Mouse (Mus musculus): ENCODE data around the gene Tmem8b. TPM values are rescaled to one million over a fixed set of nuclear protein-coding genes. Genes with fewer than 3 reads are reported as not detected.

Tmem8b gene
- polyA plus RNA-seq, 2 experiments, result 0.05 to 0.22 TPM

- peaks cover 26% of the 10 kb centered on the region for H3K27me3 ChIP-seq (ENCODE audit: control insufficient read depth, insufficient read depth, low read length)
- DNase-seq (ENCODE audit: low read depth in 3 of 3, low spot score in 3 of 3), result no peak
Observed at GRCm38 (mm10) chr4:43633736-43634135, 35.0 kb upstream of the Tmem8b start.

DNA sequence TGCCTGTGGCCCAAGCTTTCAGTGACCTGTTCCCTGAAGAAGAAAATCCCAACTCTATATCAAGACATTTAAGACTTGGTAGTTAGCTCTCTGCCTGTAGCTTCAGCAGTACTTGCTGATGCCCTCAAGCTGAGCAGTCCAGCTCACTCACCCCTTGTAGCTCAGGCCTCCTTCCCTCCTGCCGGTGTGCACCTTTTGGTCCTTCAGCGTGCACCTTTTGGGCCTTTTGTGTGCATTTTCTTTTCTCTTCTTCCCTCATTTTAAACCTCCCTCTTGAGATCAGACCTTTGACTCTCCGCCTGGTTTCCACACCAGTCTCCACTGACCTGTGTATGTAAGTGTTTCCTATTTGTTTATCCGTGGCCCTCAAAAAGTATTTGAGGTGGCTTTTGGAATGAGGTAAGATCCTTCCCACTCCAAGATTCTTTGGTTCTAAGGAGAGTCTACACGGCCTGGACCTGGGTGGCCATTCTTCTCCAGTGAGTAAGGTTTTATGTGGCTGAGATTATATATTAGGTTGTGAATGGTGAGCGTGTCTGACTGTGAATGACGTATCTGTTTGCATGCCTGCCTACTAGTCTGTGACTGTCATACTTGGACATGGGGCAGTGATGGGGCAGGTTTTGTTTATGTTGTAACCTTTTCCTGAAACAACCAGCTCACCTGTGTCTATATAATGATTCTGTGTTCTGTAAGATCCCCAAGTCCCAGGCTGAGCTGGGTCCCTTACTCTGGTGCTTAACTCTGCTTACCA, 34.0 kb upstream of the Tmem8b start:
- TF ChIP-seq CTCF (IDR thresholded peaks at IDR 0.05; ENCODE audit: low read depth), result no peak
- no peak for TF ChIP-seq EP300 (IDR thresholded peaks at IDR 0.05; ENCODE audit: low read depth)
- Histone ChIP-seq H3K36me3 (replicated peaks; ENCODE audit: control insufficient read depth, insufficient read depth, low read depth) (no peaks in the 10 kb centered on the region), H3K27me3 (ENCODE audit: control insufficient read depth, insufficient read depth, low read length) (peaks cover 26% of the 10 kb centered on the region), H3K4me2 (ENCODE audit: low read depth) (no peak overlapping the region), H3K9me3 (ENCODE audit: control insufficient read depth, low read length) (no peaks in the 10 kb centered on the region), H3K4me3 (ENCODE audit: insufficient read depth in 1 of 2, low read depth in 2 of 2, low read length in 2 of 2) (no peak overlapping the region), H3K4me1 (replicated peaks; ENCODE audit: control insufficient read depth in 2 of 2, insufficient read depth in 2 of 2, low read length in 1 of 2) (peaks cover 0 to 3% of the 10 kb centered on the region in 2 experiments; a peak in 1 of 4 replicates), H3K9ac (replicated peaks) (no peak overlapping the region), H3K27ac (no peak overlapping the region)
- DNase-seq (ENCODE audit: low read depth in 3 of 3, low spot score in 3 of 3) (no peak), ATAC-seq (ENCODE audit: insufficient read depth) (no peak)
- 66% methylated on average over 7 of the region's 7 CpGs for WGBS (ENCODE audit: insufficient replicate concordance)

More at GRCm38 (mm10) chr4:43633736-43634135, 35.0 kb upstream of the Tmem8b start:
- no peak overlapping the region for H3K4me3 ChIP-seq (ENCODE audit: insufficient read depth in 1 of 2, low read depth in 2 of 2, low read length in 2 of 2)
- H3K4me1 ChIP-seq (replicated peaks; ENCODE audit: control insufficient read depth in 2 of 2, insufficient read depth in 2 of 2, low read length in 1 of 2), result peaks cover 0 to 7% of the 10 kb centered on the region in 2 experiments; a peak in 1 of 4 replicates
- no peak for ATAC-seq (ENCODE audit: insufficient read depth)
- H3K9me3 ChIP-seq (ENCODE audit: control insufficient read depth, low read length), result no peaks in the 10 kb centered on the region
- no peak overlapping the region for H3K27ac ChIP-seq
- no peak overlapping the region for H3K4me2 ChIP-seq (ENCODE audit: low read depth)
- no peak overlapping the region for H3K9ac ChIP-seq (replicated peaks)
- 73% methylated on average over 2 of the region's 2 CpGs for WGBS (ENCODE audit: insufficient replicate concordance)
- H3K36me3 ChIP-seq (replicated peaks; ENCODE audit: control insufficient read depth, insufficient read depth, low read depth), result no peaks in the 10 kb centered on the region
- no peak for TF ChIP-seq CTCF (IDR thresholded peaks at IDR 0.05; ENCODE audit: low read depth)
- TF ChIP-seq EP300 (IDR thresholded peaks at IDR 0.05; ENCODE audit: low read depth), result no peak

DNA sequence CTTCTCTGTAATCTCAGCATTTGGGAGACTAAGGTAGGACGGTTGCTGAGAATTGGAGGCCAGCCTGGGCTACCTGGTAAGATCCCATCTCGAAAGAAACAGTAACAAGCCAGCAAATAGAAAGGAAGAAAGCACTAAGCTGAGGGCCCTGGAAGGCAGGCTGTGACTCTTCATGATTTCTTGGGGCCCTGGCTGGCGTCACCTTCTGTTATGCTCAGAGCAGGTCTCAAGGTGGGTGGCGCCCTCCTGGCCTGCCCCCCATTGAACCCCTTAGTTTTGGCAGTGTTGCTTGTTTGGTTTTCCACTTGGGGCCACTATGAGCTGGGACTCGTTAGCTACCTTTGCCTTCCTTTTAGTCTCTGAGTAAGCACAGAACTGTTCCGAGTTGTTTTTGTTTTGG, 32.0 kb upstream of the Tmem8b start:
- no peak overlapping the region for H3K27ac ChIP-seq
- H3K9ac ChIP-seq (replicated peaks), result no peak overlapping the region
- no peak overlapping the region for H3K4me3 ChIP-seq (ENCODE audit: insufficient read depth in 1 of 2, low read depth in 2 of 2, low read length in 2 of 2)
- no peak overlapping the region for H3K4me2 ChIP-seq (ENCODE audit: low read depth)
- DNase-seq (ENCODE audit: low read depth in 3 of 3, low spot score in 3 of 3) (no peak), ATAC-seq (ENCODE audit: insufficient read depth) (no peak)
- WGBS (ENCODE audit: insufficient replicate concordance), result 64% methylated on average over 6 of the region's 6 CpGs
- H3K36me3 ChIP-seq (replicated peaks; ENCODE audit: control insufficient read depth, insufficient read depth, low read depth), result no peaks in the 10 kb centered on the region
- no peaks in the 10 kb centered on the region for H3K4me1 ChIP-seq (replicated peaks; ENCODE audit: control insufficient read depth in 2 of 2, insufficient read depth in 2 of 2, low read length in 1 of 2)
- no peaks in the 10 kb centered on the region for H3K9me3 ChIP-seq (ENCODE audit: control insufficient read depth, low read length)
- TF ChIP-seq CTCF (IDR thresholded peaks at IDR 0.05; ENCODE audit: low read depth), result no peak
- no peak for TF ChIP-seq EP300 (IDR thresholded peaks at IDR 0.05; ENCODE audit: low read depth)
- peaks cover 11% of the 10 kb centered on the region for H3K27me3 ChIP-seq (ENCODE audit: control insufficient read depth, insufficient read depth, low read length)

DNA sequence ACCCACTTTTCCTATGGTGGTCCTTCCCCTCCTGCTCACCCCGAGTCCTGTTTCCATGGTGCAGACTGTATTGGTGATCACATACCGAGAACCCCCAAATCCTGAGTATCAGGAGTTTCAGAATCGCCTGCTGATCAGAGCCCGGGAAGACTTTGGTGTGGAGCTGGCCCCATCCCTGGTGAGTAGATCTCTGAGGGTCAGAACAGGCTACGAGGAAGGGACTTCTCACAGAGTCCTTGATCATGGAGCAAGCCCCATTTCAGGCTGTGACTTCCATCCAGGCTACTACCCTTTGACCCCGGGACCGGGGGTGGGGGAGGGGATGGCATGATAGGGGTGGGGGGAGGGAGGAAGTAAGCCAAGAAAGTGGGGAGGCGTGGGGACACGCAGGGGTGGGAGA, 28.7 kb upstream of the Tmem8b start:
- 66% methylated on average over 9 of the region's 9 CpGs for WGBS (ENCODE audit: insufficient replicate concordance)
- no peak for DNase-seq (ENCODE audit: low read depth in 3 of 3, low spot score in 3 of 3)

GRCm38 (mm10) chr4:43640491-43640890, 28.3 kb upstream of the Tmem8b start:
- Histone ChIP-seq H3K4me1 (replicated peaks; ENCODE audit: control insufficient read depth in 2 of 2, insufficient read depth in 2 of 2, low read length in 1 of 2) (no peaks in the 10 kb centered on the region), H3K9ac (replicated peaks) (no peak overlapping the region), H3K27me3 (ENCODE audit: control insufficient read depth, insufficient read depth, low read length) (no peaks in the 10 kb centered on the region), H3K9me3 (ENCODE audit: control insufficient read depth, low read length) (no peaks in the 10 kb centered on the region), H3K4me2 (ENCODE audit: low read depth) (no peak overlapping the region), H3K36me3 (replicated peaks; ENCODE audit: control insufficient read depth, insufficient read depth, low read depth) (no peaks in the 10 kb centered on the region), H3K27ac (no peak overlapping the region), H3K4me3 (ENCODE audit: insufficient read depth in 1 of 2, low read depth in 2 of 2, low read length in 2 of 2) (no peak overlapping the region)
- TF ChIP-seq EP300 (IDR thresholded peaks at IDR 0.05; ENCODE audit: low read depth) (no peak), CTCF (IDR thresholded peaks at IDR 0.05; ENCODE audit: low read depth) (no peak)
- no peak for ATAC-seq (ENCODE audit: insufficient read depth)
- WGBS (ENCODE audit: insufficient replicate concordance), result 67% methylated on average over 6 of the region's 6 CpGs
- DNase-seq (ENCODE audit: low read depth in 3 of 3, low spot score in 3 of 3), result no peak

More for the DNA sequence above, 28.7 kb upstream of the Tmem8b start:
- no peaks in the 10 kb centered on the region for H3K4me1 ChIP-seq (replicated peaks; ENCODE audit: control insufficient read depth in 2 of 2, insufficient read depth in 2 of 2, low read length in 1 of 2)
- H3K9me3 ChIP-seq (ENCODE audit: control insufficient read depth, low read length), result no peaks in the 10 kb centered on the region
- H3K36me3 ChIP-seq (replicated peaks; ENCODE audit: control insufficient read depth, insufficient read depth, low read depth), result no peaks in the 10 kb centered on the region
- ATAC-seq (ENCODE audit: insufficient read depth), result no peak
- TF ChIP-seq EP300 (IDR thresholded peaks at IDR 0.05; ENCODE audit: low read depth) (no peak), CTCF (IDR thresholded peaks at IDR 0.05; ENCODE audit: low read depth) (no peak)
- H3K9ac ChIP-seq (replicated peaks), result no peak overlapping the region
- no peak overlapping the region for H3K27ac ChIP-seq
- H3K4me2 ChIP-seq (ENCODE audit: low read depth), result no peak overlapping the region
- no peak overlapping the region for H3K4me3 ChIP-seq (ENCODE audit: insufficient read depth in 1 of 2, low read depth in 2 of 2, low read length in 2 of 2)
- H3K27me3 ChIP-seq (ENCODE audit: control insufficient read depth, insufficient read depth, low read length), result no peaks in the 10 kb centered on the region

Measured in liver, embryonic 14.5 days (tissue).